10 mouse cellular contexts compared by ENCODE assay signal in genomic region chr3:65055401-65055800, GRCm38 (mm10). TPM values are rescaled to one million over a fixed set of nuclear protein-coding genes. Genes with fewer than 3 reads are reported as not detected.
DNase-seq lines count a peak whose midpoint lies in the region; ATAC-seq and TF ChIP-seq lines count a peak whose summit lies in the region.
"Had no signal": no experiment of that assay in that cellular context is flagged by ENCODE, and none has a peak within 500 bp of the region (broad histone marks: within the 10 kb centered on the region; RNA-seq: fewer than 3 reads in every experiment).

No protein-coding gene starts in this region.

- intact Hi-C loops in left cerebral cortex, postnatal 4 days (cut with DNase I), result no loop called here
- intact Hi-C loops in left cerebral cortex, postnatal 25 days (cut with DNase I), result no loop called here
- intact Hi-C loops in gastrocnemius, adult 2 months (cut with DNase I), result no loop called here

- no peak overlapping the region for H3K27ac ChIP-seq in limb, embryonic 13.5 days
- no peak overlapping the region for H3K27ac ChIP-seq in gastrocnemius, adult 2 months

- peak; percentile 10 to 29 for DNase-seq in cerebellum, postnatal 10 days
- no peak for DNase-seq in cerebellum, adult 9-10 months
- peak; percentile 2 for DNase-seq in left cerebral cortex, postnatal 4 days
- no peak for DNase-seq in left cerebral cortex, postnatal 25 days (ENCODE audit: low spot score in 2 of 2)
- DNase-seq in adrenal gland, adult 2 months, result peak; percentile 20
- DNase-seq in gastrocnemius, adult 2 months, result no peak
- no peak for DNase-seq in spleen, postnatal 10 days (ENCODE audit: low spot score in 2 of 2)
- DNase-seq: cerebellum, adult 11 months had no signal

- peaks cover 8% of the 10 kb centered on the region; the same call in 1 of the 2 replicates for H3K4me1 ChIP-seq in limb, embryonic 13.5 days
- H3K4me1 ChIP-seq: megakaryocyte, embryonic 14.5 days had no signal

- H3K9ac ChIP-seq in limb, embryonic 13.5 days, result no peak overlapping the region

- H3K9me3 ChIP-seq in limb, embryonic 13.5 days, result no peaks in the 10 kb centered on the region

- 30% methylated on average over 3 of the region's 3 CpGs for WGBS in limb, embryonic 13.5 days

- no peaks in the 10 kb centered on the region for H3K27me3 ChIP-seq in limb, embryonic 13.5 days
- H3K27me3 ChIP-seq: megakaryocyte, embryonic 14.5 days had no signal

- no peaks in the 10 kb centered on the region for H3K36me3 ChIP-seq in limb, embryonic 13.5 days

- 0 out of 2 replicates have a peak, but pooled peaks have one; percentile 36 for ATAC-seq in limb, embryonic 13.5 days (ENCODE audit: low FRiP score, low read depth)

- no peak overlapping the region for H3K4me3 ChIP-seq in limb, embryonic 13.5 days
- H3K4me3 ChIP-seq in gastrocnemius, adult 2 months, result no peak overlapping the region
- H3K4me3 ChIP-seq: megakaryocyte, embryonic 14.5 days had no signal

- no peak for TF ChIP-seq CTCF in gastrocnemius, adult 2 months (IDR thresholded peaks at IDR 0.05)

- H3K4me2 ChIP-seq in limb, embryonic 13.5 days (replicated peaks), result no peak overlapping the region

RNA-seq across cellular contexts. Expression of gene Kcnab1, which starts 53.8 kb away (rescaled TPM):
- total RNA-seq in left cerebral cortex, postnatal 4 days (2021), result 10 to 100 TPM; 25.8 to 29.1 TPM
- 100 to 1,000 TPM in 1 of 2 experiments, 10 to 100 TPM in 1; 82.8 to 106 TPM for total RNA-seq in left cerebral cortex, postnatal 25 days (2021)
- 1 to 10 TPM in 1 of 2 experiments, under 1 TPM in 1; 0.75 to 1.9 TPM for total RNA-seq in adrenal gland, adult 2 months (2021)
- 0.28 and 0.55 TPM in 2 replicates for polyA plus RNA-seq in adrenal gland, adult 2 months (2012; rRNA removed)
- polyA plus RNA-seq in limb, embryonic 13.5 days (2015; fragmentation: Nextera tagmentation; extraction: Ambion mirVana), result 10.6 and 12.5 TPM in 2 replicates
- total RNA-seq in gastrocnemius, adult 2 months (2021), result 10 to 100 TPM; 19.0 to 25.0 TPM

Comparison
In these comparisons a context has a peak if more than half of its experiments do, and no peak if none do; other contexts are left out.
1. DNase-seq: peak in cerebellum, postnatal 10 days (2 of 2), left cerebral cortex, postnatal 4 days (single experiment) and adrenal gland, adult 2 months (single experiment); none in cerebellum, adult 9-10 months (single experiment), left cerebral cortex, postnatal 25 days (0 of 2), gastrocnemius, adult 2 months (single experiment) and spleen, postnatal 10 days (0 of 2).
2. RNA of gene Kcnab1, which starts 53.8 kb away (total RNA-seq): 82.8 to 106 TPM in left cerebral cortex, postnatal 25 days, 25.8 to 29.1 TPM in left cerebral cortex, postnatal 4 days and 19.0 to 25.0 TPM in gastrocnemius, adult 2 months; 0.75 to 1.9 TPM in adrenal gland, adult 2 months; every median in the first group is over 4 times any median in the second.